Mouse (Mus musculus): ENCODE data around the gene Cd81. TPM values are rescaled to one million over a fixed set of nuclear protein-coding genes. Genes with fewer than 3 reads are reported as not detected.

The Cd81 gene
- total RNA-seq, 4 experiments from 2014 or later, result 689 to 780 (median 728) TPM

- no peak for DNase-seq
These were observed 62.2 kb downstream of the Cd81 start for GRCm38 (mm10) chr7:143114773-143115172.

GRCm38 (mm10) chr7:143116521-143116920 lies 64.0 kb downstream of the Cd81 start:
- DNase-seq, result no peak

Other genes starting within 250 kb of the Cd81 start
- gene Th, start 121.6 kb upstream of the Cd81 start, total RNA-seq (2022), result 1,000 to 10,000 TPM in 1 of 4 experiments, 100 to 1,000 TPM in 3; 646 to 1,053 (median 762) TPM
- 1 to 10 TPM in 1 of 4 experiments, under 1 TPM in 1, not detected in 2; 0.75 to 2.0 TPM for gene Ascl2, start 83.5 kb upstream of the Cd81 start, total RNA-seq (2022)
- gene Tspan32, start 47.7 kb upstream of the Cd81 start, total RNA-seq (2022), result 1 to 10 TPM; 1.1 to 2.3 (median 1.7) TPM
- gene Tssc4, start 16.5 kb downstream of the Cd81 start, total RNA-seq (2022), result 10 to 100 TPM; 26.5 to 36.9 (median 33.5) TPM
- gene Trpm5, start 41.9 kb downstream of the Cd81 start, total RNA-seq (2022), result under 1 TPM; 0.17 to 0.32 (median 0.27) TPM
- gene Kcnq1, start 53.6 kb downstream of the Cd81 start, total RNA-seq (2022), result 10 to 100 TPM in 2 of 4 experiments, 1 to 10 TPM in 2; 3.7 to 14.9 (median 9.0) TPM